Mouse (Mus musculus): ENCODE results near the gene Egln1.

DNA sequence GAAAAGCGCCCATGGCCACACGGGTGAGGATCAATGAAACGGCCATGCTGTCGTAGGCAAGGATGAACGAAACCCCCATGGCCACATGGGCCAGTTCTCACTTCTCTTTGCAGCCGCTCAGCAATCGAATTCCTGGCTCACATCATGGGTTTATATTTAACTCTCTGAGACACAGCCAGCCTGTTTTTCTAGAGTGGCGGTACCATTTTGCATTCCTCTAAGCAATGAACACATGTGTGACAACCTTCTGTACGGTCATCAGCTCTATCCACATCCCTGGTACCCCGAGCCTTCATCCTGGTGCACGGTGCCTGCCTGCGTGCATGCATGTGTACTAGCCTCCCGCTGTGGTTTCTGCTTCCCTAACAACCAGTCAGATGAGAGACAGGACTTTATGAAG, 19.0 kb downstream of the Egln1 start:
- TF ChIP-seq CTCF (IDR thresholded peaks at IDR 0.05; ENCODE audit: control insufficient read depth, insufficient read depth, insufficient read length) (no peak), USF1 (IDR thresholded peaks at IDR 0.05; ENCODE audit: low read depth) (no peak)
